Mouse (Mus musculus) liver, embryonic 14.5 days (tissue): ENCODE data around the gene Krtap27-1.

Source experiments
- CTCF ChIP-seq: IDR thresholded peaks from 2 replicates; pipeline ENCODE4 v1.5.1; 2016; ENCODE audit warnings: antibody characterized with exemption, low read depth, control low read depth
- EP300 ChIP-seq: IDR thresholded peaks from 2 replicates; pipeline ENCODE4 v1.6.1; 2016; ENCODE audit warnings: antibody characterized with exemption, low read depth

- TF ChIP-seq CTCF: no peak
- no peak for TF ChIP-seq EP300
These were observed 36.3 kb downstream of the Krtap27-1 start for GRCm38 (mm10) chr16:88635142-88635541.
